Mouse (Mus musculus) WW6 (cell line): ENCODE data around the gene 2210407C18Rik.

ENCODE experiments used
- DNase-seq: peaks from one replicate; pipeline ENCODE4 v3.0.0-alpha.2; 2013; ENCODE audit warnings: low read depth, low spot score

Gene 2210407C18Rik

DNA sequence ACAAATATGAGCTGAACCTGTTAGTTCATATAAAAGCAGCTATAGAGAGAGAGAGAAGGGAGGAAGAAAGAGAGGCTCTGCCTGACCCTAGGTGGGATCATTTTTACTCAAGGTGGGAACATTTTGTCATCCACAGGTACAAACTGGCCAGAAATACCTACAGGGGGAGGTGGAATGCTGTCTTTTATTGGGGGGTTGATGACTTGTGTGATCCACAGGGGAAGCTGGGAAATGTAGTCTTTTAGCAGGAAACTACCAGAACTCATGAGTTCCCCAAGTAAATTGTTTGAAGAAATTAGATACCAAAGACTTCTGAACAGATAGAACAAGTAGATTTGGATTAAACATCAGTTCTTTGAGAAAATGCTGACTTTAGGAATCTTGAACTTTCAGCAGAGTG is 13.8 kb downstream of the 2210407C18Rik start:
- DNase-seq: no peak

GRCm38 (mm10) chr11:58597837-58598236 is 18.0 kb downstream of the 2210407C18Rik start:
- DNase-seq: no peak

GRCm38 (mm10) chr11:58594814-58595213 is 21.1 kb downstream of the 2210407C18Rik start, which contains the start of gene Olfr324:
Olfr324 (plus strand) TSS chr11:58595114.
- DNase-seq: no peak

DNA sequence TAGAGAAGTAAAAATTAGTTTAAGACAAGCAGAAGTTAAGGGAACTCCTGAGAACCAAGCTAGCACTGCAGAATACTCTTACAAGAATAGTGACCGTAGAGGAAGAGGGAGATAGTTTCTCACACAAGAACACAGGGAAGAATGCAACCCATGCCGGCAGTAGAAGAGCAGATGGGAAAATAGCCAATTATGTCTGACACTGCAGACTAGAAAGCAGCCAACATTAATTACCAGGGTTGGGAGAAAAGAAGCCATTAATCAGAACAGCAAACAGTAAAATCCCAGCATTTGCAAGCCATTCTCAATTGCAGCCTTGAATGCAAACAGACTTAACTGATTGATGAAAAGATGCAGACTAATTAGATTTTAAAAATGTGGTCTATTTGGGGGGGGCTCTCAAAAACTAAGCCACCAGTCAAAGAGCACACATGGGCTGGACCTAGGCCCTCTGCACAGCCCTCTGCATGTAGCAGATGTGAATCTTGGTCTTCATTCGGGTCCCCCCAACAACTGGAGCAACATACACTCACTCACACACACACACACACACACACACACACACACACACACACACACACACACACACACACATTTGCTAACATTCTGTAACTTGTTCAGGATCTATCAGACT is 27.1 kb downstream of the 2210407C18Rik start:
- DNase-seq: no peak

DNA sequence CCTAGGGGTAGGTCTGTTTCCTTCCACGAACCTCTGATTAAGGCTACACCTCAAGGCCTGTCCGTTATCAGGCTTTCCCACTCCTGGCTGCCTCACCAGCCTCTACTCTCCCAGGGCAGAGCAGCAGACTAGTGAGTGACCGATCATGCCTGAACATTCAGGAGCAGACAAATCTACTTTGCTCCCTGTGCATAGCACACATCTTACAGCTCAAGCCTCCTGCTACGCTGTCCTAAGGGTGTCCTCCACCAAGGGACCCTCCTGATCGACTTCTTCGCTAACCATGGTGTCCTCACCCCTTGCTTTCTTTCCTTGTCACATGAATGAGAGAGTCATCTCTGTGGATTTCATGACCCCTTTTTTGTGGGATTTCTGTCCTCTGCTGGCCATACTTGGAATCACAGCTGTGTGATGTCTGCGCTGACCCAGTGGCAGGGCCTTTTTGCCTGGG is 28.0 kb downstream of the 2210407C18Rik start:
- DNase-seq: peak; percentile 11

DNA sequence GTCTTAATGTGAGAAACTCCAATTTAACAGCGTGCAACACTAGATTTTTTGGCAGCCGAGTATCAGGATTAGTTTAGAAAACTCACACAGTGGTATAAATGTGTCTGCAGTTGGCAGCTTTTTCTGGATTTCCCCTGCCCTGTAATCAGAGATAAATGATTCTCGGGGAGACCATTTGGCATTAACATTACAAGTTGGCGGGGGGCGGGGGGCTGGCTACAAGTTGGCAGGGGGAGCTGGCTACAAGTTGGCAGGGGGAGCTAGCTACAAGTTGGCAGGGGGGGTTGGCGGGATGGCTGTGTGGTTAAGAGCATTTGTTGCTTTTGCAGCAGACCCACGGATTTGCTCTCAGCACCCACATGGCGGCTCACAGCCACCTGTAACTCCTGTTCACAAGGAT is 37.2 kb downstream of the 2210407C18Rik start:
- DNase-seq: no peak

DNA sequence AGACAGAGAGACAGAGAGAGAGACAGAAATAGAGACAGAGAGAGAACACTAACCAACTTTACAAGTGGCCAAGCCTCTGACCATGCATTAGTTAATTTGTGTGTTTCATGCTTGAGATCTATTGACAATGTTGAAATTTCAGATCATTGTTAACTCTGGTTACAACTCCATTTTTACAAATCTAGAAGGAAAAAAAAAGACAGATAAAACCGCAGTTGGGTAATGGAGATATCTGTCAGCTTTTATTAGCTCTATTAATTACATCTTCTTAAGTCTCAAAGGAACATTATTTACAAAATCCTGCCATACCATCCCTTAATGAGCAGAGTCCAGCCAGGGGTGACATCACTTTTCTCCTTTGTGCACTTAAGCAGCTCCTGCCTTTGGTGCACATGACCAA is 38.4 kb downstream of the 2210407C18Rik start, which contains the start of gene Olfr325:
Gene Olfr325, plus strand, starts transcription at position 301 of the 400 bp plus-strand sequence.
- no peak for DNase-seq

GRCm38 (mm10) chr11:58570405-58570804 is 45.5 kb downstream of the 2210407C18Rik start, which contains the start of gene Olfr224:
Olfr224 (minus strand) TSS chr11:58570553.
- DNase-seq: no peak
